Mouse (Mus musculus): ENCODE measurements around the gene D730048I06Rik.
"Not testable (repeated sequence)": the region's sequence is repeated elsewhere in the genome, so short reads cannot be mapped to it uniquely, and the experiment has no call there.

Gene D730048I06Rik

DNA sequence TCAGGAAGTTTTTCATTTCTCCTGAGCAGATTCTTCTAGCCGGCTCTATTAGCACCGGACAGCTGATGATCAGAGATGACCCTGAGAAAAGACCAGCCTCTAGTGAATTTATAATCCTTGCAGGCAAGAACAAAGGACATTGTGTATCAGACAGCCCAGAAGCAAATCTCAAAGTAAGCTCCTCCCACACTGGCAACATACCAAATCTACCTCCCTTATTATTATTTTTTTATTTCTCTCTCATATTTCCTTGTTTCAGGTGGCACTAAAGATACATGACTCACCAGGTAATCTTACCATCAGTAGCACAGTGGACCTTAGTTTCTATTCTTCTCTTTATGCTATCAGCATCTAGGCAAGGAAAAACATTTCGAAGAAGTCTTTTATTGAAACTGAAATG, at the start of gene D730048I06Rik, which contains the start of gene Gm27235:
Gene D730048I06Rik, minus strand, starts transcription at position 112 of the 400 bp plus-strand sequence.
Gene Gm27235, minus strand, starts transcription at position 101 of the 400 bp plus-strand sequence.
- no peak for DNase-seq (ENCODE audit: low spot score)

DNA sequence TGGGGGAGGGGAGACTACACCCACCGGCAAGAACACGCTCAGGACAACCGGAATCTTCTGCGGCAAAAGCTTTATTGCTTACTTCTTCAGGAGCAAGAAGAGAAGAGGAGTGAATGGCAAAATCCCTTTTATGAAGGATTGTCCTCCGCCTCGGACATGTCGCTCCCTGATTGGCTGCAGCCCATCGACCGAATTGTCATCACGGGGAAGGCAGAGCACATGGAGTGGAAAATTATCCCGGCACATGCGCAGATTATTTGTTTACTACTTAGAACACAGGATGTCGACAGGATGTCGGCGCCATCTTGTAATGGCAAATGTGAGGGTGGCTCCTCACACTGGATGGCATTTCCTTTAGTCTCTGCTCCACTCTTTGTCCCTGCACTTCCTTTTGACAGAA, 28.0 kb upstream of the D730048I06Rik start:
- DNase-seq (ENCODE audit: low spot score) = not testable (repeated sequence)

DNA sequence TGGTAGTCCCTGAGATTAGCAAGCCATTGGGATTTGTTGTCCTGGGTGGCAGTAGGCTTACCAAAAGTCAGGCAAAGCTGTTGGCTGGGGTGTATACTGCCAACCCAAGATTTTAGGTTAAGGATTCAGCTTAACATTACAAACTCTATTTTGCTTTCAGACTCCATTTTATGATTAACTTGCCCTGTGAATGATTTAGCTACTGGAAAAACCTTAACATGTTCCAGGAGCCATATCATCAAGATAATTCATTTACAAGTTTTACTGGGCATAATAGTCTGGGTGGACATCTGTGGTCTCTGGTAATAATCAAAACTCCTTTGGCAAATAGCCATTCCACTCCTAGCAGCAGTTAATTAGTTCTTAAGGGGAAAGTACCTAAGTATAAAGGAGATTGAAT, 8.2 kb upstream of the D730048I06Rik start:
- no peak for DNase-seq (ENCODE audit: low spot score)

DNA sequence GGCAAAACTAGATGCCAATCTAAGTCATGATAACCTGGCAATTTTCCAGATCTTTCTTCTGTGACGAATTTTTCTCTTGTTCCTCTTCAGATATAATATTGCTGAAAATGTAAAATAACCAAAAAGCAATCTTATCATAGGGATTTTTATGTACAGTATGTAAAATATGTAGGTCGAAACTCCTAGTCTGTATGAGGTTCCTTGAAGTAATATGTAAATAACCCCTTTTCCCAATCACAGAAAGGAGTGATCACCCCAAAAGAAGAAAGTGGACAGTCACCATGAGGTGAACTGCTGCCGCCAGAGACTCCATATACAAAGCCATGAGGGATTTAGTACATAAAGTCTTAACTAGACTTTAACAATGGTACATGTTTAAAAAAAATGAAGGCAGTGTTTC, 11.9 kb downstream of the D730048I06Rik start, which contains the start of gene Gm17727:
Gene Gm17727, minus strand, starts transcription at position 101 of the 400 bp plus-strand sequence.
- no peak for DNase-seq (ENCODE audit: low spot score)

DNA sequence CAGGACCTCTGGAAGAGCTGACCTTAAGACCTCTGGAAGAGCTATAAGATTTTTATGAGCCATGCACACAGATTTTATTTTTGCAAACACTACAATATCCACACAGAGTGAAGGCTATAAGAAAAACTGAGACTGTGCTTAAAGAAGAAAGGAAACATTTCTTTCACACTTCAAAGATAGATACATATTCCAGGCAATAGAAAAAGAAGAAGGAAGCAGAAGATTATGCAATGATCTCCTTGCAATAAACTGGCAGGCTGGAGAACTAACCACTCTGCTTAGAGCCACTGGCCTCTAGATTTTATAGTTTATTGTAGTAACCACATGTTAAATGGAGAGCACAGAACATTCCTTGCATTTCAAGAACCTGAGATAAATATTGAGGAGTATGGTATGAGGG, 33.1 kb downstream of the D730048I06Rik start:
- DNase-seq (ENCODE audit: low spot score) = no peak

DNA sequence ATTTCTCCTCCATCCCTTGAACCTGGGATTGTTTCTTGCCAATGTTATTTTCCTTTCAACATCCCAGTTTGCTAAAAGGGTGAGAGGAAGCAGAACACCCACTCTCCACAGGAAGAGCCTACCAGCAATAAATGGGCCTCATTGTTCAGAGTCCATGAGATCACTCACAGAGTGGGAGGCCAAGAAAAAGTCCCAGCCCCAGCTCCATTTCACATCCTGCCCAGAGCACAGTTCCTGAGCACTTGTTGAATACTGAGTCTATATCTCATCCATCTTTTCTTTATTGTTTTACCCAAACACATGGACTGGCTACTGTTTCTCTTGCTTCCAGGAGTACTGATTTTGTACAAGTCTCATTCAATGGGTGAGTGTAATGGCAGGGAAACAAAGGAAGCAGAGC, 49.2 kb downstream of the D730048I06Rik start, which contains the start of gene Gm17677:
Gene Gm17677, plus strand, starts transcription at position 301 of the 400 bp plus-strand sequence.
- DNase-seq (ENCODE audit: low spot score) = no peak
